Mouse (Mus musculus): ENCODE data around the gene Frmd4a.

DNA sequence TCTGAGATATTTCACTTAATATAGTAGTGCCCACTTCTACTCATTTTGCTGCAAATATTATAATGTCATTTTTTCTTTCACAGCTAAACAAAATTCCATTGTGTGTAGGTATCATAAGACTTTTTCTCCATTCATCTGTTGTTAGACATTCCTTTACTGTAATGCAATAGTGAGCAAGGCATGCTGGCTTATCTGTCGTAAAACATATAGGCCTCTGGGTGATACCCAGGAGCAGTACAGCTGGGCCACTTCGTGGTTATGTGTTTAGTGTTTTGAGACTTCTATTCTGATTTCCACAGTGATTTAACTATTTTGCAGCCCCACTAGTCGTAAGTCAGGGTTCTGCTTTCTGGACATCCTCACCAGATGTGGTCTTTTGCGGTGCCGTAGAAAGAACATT, 236.6 kb downstream of the Frmd4a start:
- no peak for TF ChIP-seq MAFK (IDR thresholded peaks at IDR 0.05; ENCODE audit: insufficient read depth, low read depth, low read length)
- TF ChIP-seq HCFC1 (IDR thresholded peaks at IDR 0.05; ENCODE audit: borderline replicate concordance, insufficient read depth, low read length): no peak
- no peak for TF ChIP-seq ZC3H11A (IDR thresholded peaks at IDR 0.05; ENCODE audit: borderline replicate concordance, low read depth, low read length)

Measured in ES-E14 (cell line).